Mouse (Mus musculus): Measurements from ENCODE around the gene Ctbs.

GRCm38 (mm10) chr3:146412008-146412407 is 37.6 kb upstream of the Ctbs start:
- no peak for TF ChIP-seq CHD2 (IDR thresholded peaks at IDR 0.05; ENCODE audit: low read depth, low read length)
- no peak for TF ChIP-seq HCFC1 (IDR thresholded peaks at IDR 0.05; ENCODE audit: borderline replicate concordance, insufficient read depth, low read length)

Data from ES-E14 (cell line).